8 mouse cellular contexts compared by ENCODE assay signal in genomic region chr6:29396714-29397540, GRCm38 (mm10). TPM values are rescaled to one million over a fixed set of nuclear protein-coding genes. Genes with fewer than 3 reads are reported as not detected.
DNase-seq lines count a peak whose midpoint lies in the region; ATAC-seq and TF ChIP-seq lines count a peak whose summit lies in the region.

No protein-coding gene starts in this region.

- peaks cover 34% of the 10 kb centered on the region for H3K27me3 ChIP-seq in heart, embryonic 12.5 days (replicated peaks)
- no peaks in the 10 kb centered on the region for H3K27me3 ChIP-seq in ES-Bruce4 (ENCODE audit: control insufficient read depth, insufficient read depth, low read length, poor library complexity, severe bottlenecking)
- H3K27me3 ChIP-seq in hindbrain, embryonic 14.5 days (ENCODE audit: control insufficient read depth, insufficient read depth, low read length), result peaks cover 10% of the 10 kb centered on the region
- no peaks in the 10 kb centered on the region for H3K27me3 ChIP-seq in midbrain, embryonic 14.5 days (ENCODE audit: control insufficient read depth, insufficient read depth, low read length)

- peak overlapping the region; percentile 89 for H3K9ac ChIP-seq in heart, embryonic 12.5 days
- H3K9ac ChIP-seq in ES-Bruce4 (ENCODE audit: low read depth, poor library complexity, severe bottlenecking), result peak overlapping the region; percentile 73
- H3K9ac ChIP-seq in hindbrain, embryonic 14.5 days, result peak overlapping the region; percentile 75
- peak overlapping the region; percentile 67 for H3K9ac ChIP-seq in midbrain, embryonic 14.5 days (replicated peaks; ENCODE audit: low read length)

- H3K4me1 ChIP-seq in heart, embryonic 12.5 days (replicated peaks), result peaks cover 27% of the 10 kb centered on the region
- H3K4me1 ChIP-seq in ES-Bruce4 (ENCODE audit: control insufficient read depth, insufficient read depth, low read length), result no peaks in the 10 kb centered on the region
- peaks cover 14% of the 10 kb centered on the region for H3K4me1 ChIP-seq in hindbrain, embryonic 14.5 days (replicated peaks; ENCODE audit: control insufficient read depth, insufficient read depth, low read length)
- peaks cover 14% of the 10 kb centered on the region; the same call in 1 of the 2 replicates for H3K4me1 ChIP-seq in midbrain, embryonic 14.5 days (ENCODE audit: control insufficient read depth, insufficient read depth, low read length)

- TF ChIP-seq EP300 in ES-Bruce4 (IDR thresholded peaks at IDR 0.05; ENCODE audit: insufficient read depth, low read depth, low read length), result no peak

- peak overlapping the region; percentile 71 for H3K27ac ChIP-seq in heart, embryonic 12.5 days (ENCODE audit: poor library complexity, severe bottlenecking)
- no peak overlapping the region for H3K27ac ChIP-seq in ES-Bruce4 (ENCODE audit: insufficient read depth, low read length)
- H3K27ac ChIP-seq in hindbrain, embryonic 14.5 days, result peak overlapping the region; percentile 65
- H3K27ac ChIP-seq in midbrain, embryonic 14.5 days (replicated peaks; ENCODE audit: low read depth, low read length), result peak overlapping the region; percentile 60

- no peak for TF ChIP-seq CTCF in ES-Bruce4 (IDR thresholded peaks at IDR 0.05; ENCODE audit: low read depth, low read length)

- ATAC-seq in heart, embryonic 12.5 days (ENCODE audit: insufficient number of reproducible peaks, low FRiP score), result peak; percentile 57
- ATAC-seq in hindbrain, embryonic 14.5 days (ENCODE audit: low FRiP score), result peak; percentile 67
- peak; percentile 44 for ATAC-seq in midbrain, embryonic 14.5 days (ENCODE audit: low FRiP score, low TSS enrichment)

- peak overlapping the region; percentile 85 for H3K4me3 ChIP-seq in heart, embryonic 12.5 days
- peak overlapping the region; percentile 69 for H3K4me3 ChIP-seq in ES-Bruce4 (ENCODE audit: low read depth, low read length)
- peak overlapping the region; percentile 62 for H3K4me3 ChIP-seq in hindbrain, embryonic 14.5 days (replicated peaks; ENCODE audit: low read length)
- H3K4me3 ChIP-seq in midbrain, embryonic 14.5 days (replicated peaks; ENCODE audit: low read depth, low read length), result peak overlapping the region; percentile 64

- WGBS in heart, embryonic 12.5 days, result 2% methylated on average over 23 of the region's 24 CpGs
- 2% methylated on average over 22 of the region's 24 CpGs for WGBS in hindbrain, embryonic 14.5 days
- WGBS in midbrain, embryonic 14.5 days, result 3% methylated on average over 24 of the region's 24 CpGs

- H3K9me3 ChIP-seq in heart, embryonic 12.5 days (replicated peaks), result no peaks in the 10 kb centered on the region
- no peaks in the 10 kb centered on the region for H3K9me3 ChIP-seq in ES-Bruce4 (replicated peaks; ENCODE audit: control insufficient read depth, insufficient read depth, low read length, poor library complexity, severe bottlenecking)
- H3K9me3 ChIP-seq in hindbrain, embryonic 14.5 days (ENCODE audit: control insufficient read depth, low read length), result no peaks in the 10 kb centered on the region
- no peaks in the 10 kb centered on the region for H3K9me3 ChIP-seq in midbrain, embryonic 14.5 days (ENCODE audit: control insufficient read depth, low read length)

- peaks cover 18% of the 10 kb centered on the region for H3K36me3 ChIP-seq in heart, embryonic 12.5 days
- no peaks in the 10 kb centered on the region for H3K36me3 ChIP-seq in ES-Bruce4 (ENCODE audit: control insufficient read depth, insufficient read depth, low read length, poor library complexity, severe bottlenecking)
- peaks cover 6% of the 10 kb centered on the region; the same call in 1 of the 2 replicates for H3K36me3 ChIP-seq in hindbrain, embryonic 14.5 days (replicated peaks; ENCODE audit: control insufficient read depth, insufficient read depth)
- H3K36me3 ChIP-seq in midbrain, embryonic 14.5 days (ENCODE audit: control insufficient read depth, insufficient read depth, low read length), result 0 out of 2 replicates have a peak, but pooled peaks cover 3% of the 10 kb centered on the region

- peak overlapping the region; percentile 83 for H3K4me2 ChIP-seq in heart, embryonic 12.5 days
- peak overlapping the region; percentile 77 for H3K4me2 ChIP-seq in hindbrain, embryonic 14.5 days (replicated peaks)
- H3K4me2 ChIP-seq in midbrain, embryonic 14.5 days (ENCODE audit: low read length), result peak overlapping the region; percentile 87

- no peak for TF ChIP-seq POLR2A in ES-Bruce4 (IDR thresholded peaks at IDR 0.05; ENCODE audit: insufficient read depth, low read length)

- no peak for DNase-seq in heart, adult 9 months (ENCODE audit: low spot score in 2 of 2)
- peak; percentile 38 to 63 for DNase-seq in cerebellum, postnatal 14 days
- DNase-seq in hindbrain, embryonic 14.5 days (ENCODE audit: low spot score), result no peak
- DNase-seq in midbrain, embryonic 14.5 days, result peak; percentile 45
- DNase-seq in urinary bladder, postnatal 25 days (ENCODE audit: low spot score), result no peak
- DNase-seq in layer of hippocampus, adult 11-12 months (ENCODE audit: low spot score), result no peak

RNA-seq across cellular contexts. Expression of gene Ccdc136, which starts 0.8 kb away (rescaled TPM):
- 25.1 and 27.0 TPM in 2 replicates for polyA plus RNA-seq in heart, embryonic 12.5 days (2016; fragmentation: Nextera tagmentation; extraction: Ambion mirVana)
- polyA plus RNA-seq in ES-Bruce4 (2011; ENCODE audit: insufficient read depth, insufficient read length, low read depth, missing spikeins), result 22.7 and 28.4 TPM in 2 replicates
- polyA plus RNA-seq in hindbrain, embryonic 14.5 days (2014; fragmentation: Nextera tagmentation; extraction: Ambion mirVana), result 53.2 and 55.7 TPM in 2 replicates
- polyA plus RNA-seq in midbrain, embryonic 14.5 days (2014; fragmentation: Nextera tagmentation; extraction: Ambion mirVana), result 30.6 and 33.5 TPM in 2 replicates

RNA-seq across cellular contexts. Expression of gene Opn1sw, which starts 8.7 kb away (rescaled TPM):
- 0.65 and 0.69 TPM in 2 replicates for polyA plus RNA-seq in heart, embryonic 12.5 days (2016; fragmentation: Nextera tagmentation; extraction: Ambion mirVana)
- polyA plus RNA-seq in ES-Bruce4 (2011; ENCODE audit: insufficient read depth, insufficient read length, low read depth, missing spikeins), result not detected in 2 replicates
- 0.46 and 0.48 TPM in 2 replicates for polyA plus RNA-seq in hindbrain, embryonic 14.5 days (2014; fragmentation: Nextera tagmentation; extraction: Ambion mirVana)
- 0.31 and 0.36 TPM in 2 replicates for polyA plus RNA-seq in midbrain, embryonic 14.5 days (2014; fragmentation: Nextera tagmentation; extraction: Ambion mirVana)

RNA-seq across cellular contexts. Expression of gene Flnc, which starts 36.1 kb away (rescaled TPM):
- polyA plus RNA-seq in heart, embryonic 12.5 days (2016; fragmentation: Nextera tagmentation; extraction: Ambion mirVana), result 90.7 and 98.1 TPM in 2 replicates
- polyA plus RNA-seq in ES-Bruce4 (2011; ENCODE audit: insufficient read depth, insufficient read length, low read depth, missing spikeins), result 37.2 and 39.8 TPM in 2 replicates
- 4.8 and 6.8 TPM in 2 replicates for polyA plus RNA-seq in hindbrain, embryonic 14.5 days (2014; fragmentation: Nextera tagmentation; extraction: Ambion mirVana)
- polyA plus RNA-seq in midbrain, embryonic 14.5 days (2014; fragmentation: Nextera tagmentation; extraction: Ambion mirVana), result 1.6 and 4.0 TPM in 2 replicates

RNA-seq across cellular contexts. Expression of gene Calu, which starts 49.1 kb away (rescaled TPM):
- polyA plus RNA-seq in heart, embryonic 12.5 days (2016; fragmentation: Nextera tagmentation; extraction: Ambion mirVana), result 476 and 483 TPM in 2 replicates
- 269 and 284 TPM in 2 replicates for polyA plus RNA-seq in ES-Bruce4 (2011; ENCODE audit: insufficient read depth, insufficient read length, low read depth, missing spikeins)
- 187 and 199 TPM in 2 replicates for polyA plus RNA-seq in hindbrain, embryonic 14.5 days (2014; fragmentation: Nextera tagmentation; extraction: Ambion mirVana)
- polyA plus RNA-seq in midbrain, embryonic 14.5 days (2014; fragmentation: Nextera tagmentation; extraction: Ambion mirVana), result 109 and 181 TPM in 2 replicates

Comparison
In these comparisons a context has a peak if more than half of its experiments do, and no peak if none do; other contexts are left out.
1. DNase-seq: peak in cerebellum, postnatal 14 days (2 of 2) and midbrain, embryonic 14.5 days (single experiment); none in heart, adult 9 months (0 of 2), hindbrain, embryonic 14.5 days (single experiment), urinary bladder, postnatal 25 days (single experiment) and layer of hippocampus, adult 11-12 months (single experiment).
2. Peak in every context shown above with its lines, with median percentiles within 50 percentile points of each other: ATAC-seq, H3K4me2 ChIP-seq, H3K4me3 ChIP-seq and H3K9ac ChIP-seq.